Mouse (Mus musculus) midbrain, embryonic 16.5 days (tissue): ENCODE data around the gene Ovca2. TPM values are rescaled to one million over a fixed set of nuclear protein-coding genes. Genes with fewer than 3 reads are reported as not detected.

Experiments
- ATAC-seq: fragments of 200-750 bp; cut with Nextera tagmentation; 2 replicates; pipeline ENCODE4 v1.8.0; 2017; ENCODE audit warnings: moderate TSS enrichment
- H3K27ac ChIP-seq: fragments of 300-500 bp; sonication (generic); 2 replicates; pipeline ENCODE4 v1.5.1; 2014; ENCODE audit warnings: mild to moderate bottlenecking, low read length, mixed read lengths
- H3K27me3 ChIP-seq: fragments of 300-500 bp; sonication (generic); 2 replicates; pipeline ENCODE4 v1.6.1; 2014; ENCODE audit warnings: low read depth, low read length, mixed read lengths; ENCODE audit not compliant: control insufficient read depth, insufficient read depth
- H3K36me3 ChIP-seq: fragments of 300-500 bp; sonication (generic); 2 replicates; pipeline ENCODE4 v1.6.1; 2014; ENCODE audit warnings: mild to moderate bottlenecking, low read length, moderate library complexity, mixed read lengths; ENCODE audit not compliant: control insufficient read depth, insufficient read depth
- H3K4me1 ChIP-seq: fragments of 300-500 bp; sonication (generic); 2 replicates; pipeline ENCODE4 v1.6.1; 2014; ENCODE audit warnings: mild to moderate bottlenecking, low read length, mixed read lengths; ENCODE audit not compliant: control insufficient read depth, insufficient read depth
- H3K4me2 ChIP-seq: fragments of 300-500 bp; sonication (generic); 2 replicates; pipeline ENCODE4 v1.6.1; 2014; ENCODE audit warnings: mild to moderate bottlenecking, low read length, mixed read lengths
- H3K4me3 ChIP-seq: fragments of 300-500 bp; sonication (generic); 2 replicates; pipeline ENCODE4 v1.5.1; 2014; ENCODE audit warnings: low read depth, mild to moderate bottlenecking, low read length, moderate library complexity, mixed read lengths
- H3K9ac ChIP-seq: fragments of 300-500 bp; sonication (generic); 2 replicates; pipeline ENCODE4 v1.6.1; 2014; ENCODE audit warnings: low read depth, low read length, mixed read lengths
- H3K9me3 ChIP-seq: fragments of 300-500 bp; sonication (generic); replicated peaks from 2 replicates; pipeline ENCODE4 v1.6.1; 2014; ENCODE audit warnings: mild to moderate bottlenecking, low read length, mixed read lengths; ENCODE audit not compliant: control insufficient read depth, poor library complexity, severe bottlenecking
- WGBS: fragments of 180-500 bp; shearing (Covaris S2); extraction: QIAGEN DNeasy Blood & Tissue Kit; methylation state at CpG from one replicate; pipeline ENCODE4 v1.1.7; 2014; 5-methylcytosine and 5-hydroxymethylcytosine counted together
- polyA plus RNA-seq: library from polyadenylated mRNA; unstranded; fragments of >200 nt; fragmentation: Nextera tagmentation; extraction: Ambion mirVana; gene quantifications from 2 replicates; pipeline ENCODE4 v1.2.1, GENCODE M21; 2015

The Ovca2 gene
- polyA plus RNA-seq, 1 experiment from 2014 or later: 13.3 TPM

- Histone ChIP-seq H3K27ac (peak overlapping the region; percentile 17; the same call in 1 of the 2 replicates), H3K4me2 (peak overlapping the region; percentile 88), H3K4me3 (peak overlapping the region; percentile 51), H3K9me3 (no peaks in the 10 kb centered on the region), H3K4me1 (peaks cover 37% of the 10 kb centered on the region), H3K27me3 (peaks cover 45% of the 10 kb centered on the region), H3K36me3 (no peaks in the 10 kb centered on the region), H3K9ac (peak overlapping the region; percentile 68)
- WGBS: 0% methylated on average over 56 of the region's 83 CpGs
- no peak for ATAC-seq
These were observed 9.9 kb downstream of the Ovca2 start for GRCm38 (mm10) chr11:75168590-75169361.

- Histone ChIP-seq H3K27ac (no peak overlapping the region; the same call in 1 of the 2 replicates), H3K27me3 (peaks cover 54% of the 10 kb centered on the region), H3K9me3 (no peaks in the 10 kb centered on the region), H3K9ac (peak overlapping the region; percentile 68), H3K4me1 (peaks cover 37% of the 10 kb centered on the region), H3K36me3 (peaks cover 5% of the 10 kb centered on the region; the same call in 1 of the 2 replicates), H3K4me2 (peak overlapping the region; percentile 88), H3K4me3 (peak overlapping the region; percentile 51)
- 5% methylated on average over 36 of the region's 63 CpGs for WGBS
- no peak for ATAC-seq
These were observed 10.7 kb downstream of the Ovca2 start for GRCm38 (mm10) chr11:75167643-75168589.

- Histone ChIP-seq H3K36me3 (peaks cover 9% of the 10 kb centered on the region; the same call in 1 of the 2 replicates), H3K27ac (no peak overlapping the region), H3K9ac (0 out of 2 replicates have a peak overlapping the region, but pooled peaks have one; percentile 38), H3K4me2 (peak overlapping the region; percentile 46), H3K4me1 (peaks cover 37% of the 10 kb centered on the region), H3K27me3 (peaks cover 57% of the 10 kb centered on the region), H3K4me3 (peak overlapping the region; percentile 51), H3K9me3 (no peaks in the 10 kb centered on the region)
- WGBS: 2% methylated on average over 68 of the region's 68 CpGs
- ATAC-seq: no peak
These were observed 11.6 kb downstream of the Ovca2 start for GRCm38 (mm10) chr11:75166861-75167642.

GRCm38 (mm10) chr11:75166193-75166842 lies 12.3 kb downstream of the Ovca2 start:
- WGBS: 3% methylated on average over 55 of the region's 55 CpGs
- Histone ChIP-seq H3K36me3 (peaks cover 11% of the 10 kb centered on the region; the same call in 1 of the 2 replicates), H3K27ac (no peak overlapping the region), H3K4me2 (peak overlapping the region; percentile 46), H3K4me1 (peaks cover 35% of the 10 kb centered on the region), H3K27me3 (peaks cover 57% of the 10 kb centered on the region), H3K4me3 (peak overlapping the region; percentile 27), H3K9ac (peak overlapping the region; percentile 38; the same call in 1 of the 2 replicates), H3K9me3 (no peaks in the 10 kb centered on the region)
- no peak for ATAC-seq

GRCm38 (mm10) chr11:75165441-75166192 lies 13.0 kb downstream of the Ovca2 start:
- WGBS: 5% methylated on average over 54 of the region's 54 CpGs
- Histone ChIP-seq H3K27ac (no peak overlapping the region), H3K4me1 (peaks cover 30% of the 10 kb centered on the region), H3K9ac (peak overlapping the region; percentile 36; the same call in 1 of the 2 replicates), H3K4me3 (peak overlapping the region; percentile 27), H3K27me3 (peaks cover 57% of the 10 kb centered on the region), H3K4me2 (peak overlapping the region; percentile 46), H3K36me3 (peaks cover 13% of the 10 kb centered on the region; the same call in 1 of the 2 replicates), H3K9me3 (no peaks in the 10 kb centered on the region)
- ATAC-seq: no peak

GRCm38 (mm10) chr11:75164750-75165149 lies 13.9 kb downstream of the Ovca2 start:
- ATAC-seq: no peak
- H3K27me3 ChIP-seq: peaks cover 57% of the 10 kb centered on the region
- H3K36me3 ChIP-seq: peaks cover 17% of the 10 kb centered on the region
- H3K9ac ChIP-seq: no peak overlapping the region
- peaks cover 28% of the 10 kb centered on the region for H3K4me1 ChIP-seq
- H3K9me3 ChIP-seq: no peaks in the 10 kb centered on the region
- no peak overlapping the region for H3K4me2 ChIP-seq
- H3K27ac ChIP-seq: no peak overlapping the region
- 15% methylated on average over 15 of the region's 15 CpGs for WGBS
- H3K4me3 ChIP-seq: no peak overlapping the region

GRCm38 (mm10) chr11:75164051-75164450 lies 14.6 kb downstream of the Ovca2 start:
- Histone ChIP-seq H3K27ac (no peak overlapping the region), H3K9me3 (no peaks in the 10 kb centered on the region), H3K9ac (no peak overlapping the region), H3K36me3 (peaks cover 18% of the 10 kb centered on the region), H3K4me1 (peaks cover 21% of the 10 kb centered on the region), H3K4me3 (no peak overlapping the region), H3K27me3 (peaks cover 57% of the 10 kb centered on the region), H3K4me2 (no peak overlapping the region)
- 75% methylated on average over 2 of the region's 2 CpGs for WGBS
- no peak for ATAC-seq
